Mouse (Mus musculus) T-helper 1 cell (primary cell): ENCODE results near the gene Gm4778.
"Not testable (repeated sequence)": the region's sequence is repeated elsewhere in the genome, so short reads cannot be mapped to it uniquely, and the experiment has no call there.

ENCODE experiments used
- in situ Hi-C: fragments of 300-600 bp; cut with MboI, MseI; formaldehyde crosslinking; loops from one replicate; pipeline ENCODE4 v1.15.1; 2025; ENCODE audit warnings: high pct_unique_total_duplicates

The Gm4778 gene

GRCm38 (mm10) chr3:94263736-94264135 lies at the start of gene Gm4778:
Gene Gm4778 (plus strand): TSS chr3:94264036.
- in situ Hi-C loops: not testable (repeated sequence)

- in situ Hi-C loops: no loop called here
Measured at GRCm38 (mm10) chr3:94260598-94260997, 3.2 kb upstream of the Gm4778 start.

- in situ Hi-C loops: no loop called here
Measured at GRCm38 (mm10) chr3:94275991-94276390, 12.2 kb downstream of the Gm4778 start.

- in situ Hi-C loops: no loop called here
Measured at GRCm38 (mm10) chr3:94305457-94305856, 41.6 kb downstream of the Gm4778 start.

DNA sequence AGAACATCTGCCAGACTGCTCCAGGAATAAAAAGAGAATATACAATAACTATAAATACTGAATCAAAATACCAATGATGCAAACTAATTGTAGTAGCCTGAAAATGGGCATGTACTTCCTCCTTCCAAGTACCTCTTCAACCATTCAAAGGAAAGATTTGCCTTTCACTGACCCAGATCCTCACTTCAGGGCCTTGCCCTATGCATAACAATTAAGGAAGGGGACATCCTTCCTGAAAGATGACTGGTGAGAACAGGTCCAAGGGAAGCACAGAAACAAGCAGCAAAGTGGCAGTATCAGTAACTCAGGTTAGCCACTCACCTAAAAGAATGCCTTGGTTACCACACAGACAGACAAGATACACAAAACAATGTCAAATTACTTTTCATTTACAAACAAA lies 43.1 kb downstream of the Gm4778 start:
- in situ Hi-C loops: no loop called here

GRCm38 (mm10) chr3:94309633-94310363 lies 46.0 kb downstream of the Gm4778 start, which contains the start of gene Them4:
Gene Them4 (plus strand): TSS chr3:94310089.
- in situ Hi-C loops: no loop called here

DNA sequence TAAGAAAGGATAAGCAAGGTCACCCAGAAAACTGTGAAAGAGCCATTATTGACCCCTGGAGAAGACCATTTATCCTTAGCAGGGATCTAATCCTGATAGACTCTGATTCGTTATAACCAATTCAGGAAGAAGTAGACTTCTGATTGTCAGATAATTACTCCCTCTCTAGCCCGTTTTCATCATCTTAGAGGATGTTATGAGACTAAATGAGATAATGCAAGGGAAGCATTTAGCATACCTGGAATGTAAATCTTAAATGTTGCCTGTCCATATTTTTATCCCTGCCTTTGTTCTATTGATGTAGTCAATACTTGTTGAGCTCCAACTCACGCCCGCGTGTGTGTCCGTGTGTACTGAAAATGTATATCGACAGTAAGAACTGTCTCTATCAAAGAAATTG lies 46.7 kb downstream of the Gm4778 start:
- in situ Hi-C loops: no loop called here

DNA sequence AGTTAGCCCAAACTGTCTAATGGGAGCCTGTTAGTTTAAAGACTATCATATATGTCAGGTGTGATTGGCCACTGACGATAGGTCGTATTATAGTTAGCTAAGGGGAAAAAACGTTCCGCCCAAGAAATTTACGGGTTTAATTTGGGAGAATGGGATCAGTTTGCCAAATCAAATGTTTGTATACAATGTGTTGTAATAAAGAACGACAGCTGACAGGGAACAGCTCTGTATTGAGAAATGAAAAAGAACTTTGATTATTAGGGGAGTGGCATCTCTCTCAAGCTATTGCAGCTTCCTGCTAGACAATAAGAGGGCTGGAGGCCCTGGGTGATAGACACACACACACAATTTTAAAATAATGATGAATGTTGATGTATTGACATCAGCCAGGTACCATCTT lies 47.1 kb downstream of the Gm4778 start:
- in situ Hi-C loops: no loop called here

- in situ Hi-C loops: no loop called here
Measured at GRCm38 (mm10) chr3:94311376-94311775, 47.5 kb downstream of the Gm4778 start.
